Mouse (Mus musculus) frontal cortex, postnatal 25 days (tissue): ENCODE results near the gene Ccdc28a.

ENCODE experiments used
- DNase-seq, 2 experiments: peaks; one replicate each; pipeline ENCODE4 v3.0.0; 2022; ENCODE audit warnings: low spot score in 2 of 2

The Ccdc28a gene

DNA sequence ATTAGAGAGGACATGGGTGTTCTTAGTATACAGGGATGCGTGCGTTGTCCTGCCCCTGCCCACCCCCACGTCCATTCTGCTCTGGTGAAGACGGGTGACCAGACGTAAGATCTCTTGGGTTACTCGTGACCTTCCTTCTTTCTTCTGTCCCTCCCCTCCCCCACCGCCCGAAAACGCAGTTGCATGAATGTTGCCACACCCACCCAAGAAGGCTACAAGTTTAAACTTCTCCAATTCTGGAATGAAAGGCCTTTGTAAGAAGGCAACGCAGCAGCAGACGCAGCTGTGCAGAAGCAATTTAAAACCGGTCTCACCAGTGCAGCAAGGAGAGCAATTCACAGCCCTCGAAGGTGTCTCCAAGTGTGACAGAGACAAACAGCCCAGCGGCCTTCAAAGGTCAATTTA is 40.1 kb downstream of the Ccdc28a start:
- no peak for DNase-seq

DNA sequence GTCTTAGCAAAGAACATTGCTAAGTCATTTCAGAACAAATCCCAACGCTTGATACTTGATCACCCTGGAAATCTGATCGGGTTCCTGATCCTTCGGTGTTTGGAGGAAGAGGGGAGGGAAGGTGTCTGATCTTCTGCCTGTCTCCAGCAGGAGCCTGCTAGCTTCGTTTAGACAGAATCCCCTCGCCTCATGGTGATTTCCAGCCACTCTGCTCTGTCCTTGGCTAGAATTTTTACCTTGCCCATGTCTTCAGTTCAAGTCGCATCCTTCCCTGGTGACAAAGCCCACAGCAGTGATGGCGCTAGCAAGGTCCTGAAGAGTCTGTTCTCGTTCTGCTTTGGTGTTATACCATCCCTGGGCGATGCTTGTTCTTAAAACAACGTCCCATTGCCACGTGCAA is 40.6 kb downstream of the Ccdc28a start:
- DNase-seq = no peak

DNA sequence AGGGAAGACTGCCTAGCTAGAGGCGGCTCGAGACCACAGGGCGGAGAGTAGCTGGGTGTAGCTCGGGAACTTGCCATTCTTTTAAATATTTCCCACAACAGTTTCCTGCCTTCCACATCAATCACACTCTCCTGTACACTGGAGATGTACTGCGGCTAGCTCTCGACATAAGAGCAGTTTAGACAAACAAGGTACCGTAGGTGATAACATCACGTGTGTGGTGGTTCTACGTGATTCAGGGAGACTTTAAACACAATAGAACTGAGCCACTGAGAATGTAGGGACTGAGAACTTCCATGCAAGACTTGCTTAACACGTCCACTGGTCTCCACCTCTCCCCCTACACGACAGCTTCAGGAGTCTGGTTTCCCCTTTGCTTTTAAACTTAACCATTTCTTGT is 41.6 kb downstream of the Ccdc28a start:
- DNase-seq = no peak

- DNase-seq = no peak
Observed at GRCm38 (mm10) chr10:18191706-18192105, 43.1 kb downstream of the Ccdc28a start.

DNA sequence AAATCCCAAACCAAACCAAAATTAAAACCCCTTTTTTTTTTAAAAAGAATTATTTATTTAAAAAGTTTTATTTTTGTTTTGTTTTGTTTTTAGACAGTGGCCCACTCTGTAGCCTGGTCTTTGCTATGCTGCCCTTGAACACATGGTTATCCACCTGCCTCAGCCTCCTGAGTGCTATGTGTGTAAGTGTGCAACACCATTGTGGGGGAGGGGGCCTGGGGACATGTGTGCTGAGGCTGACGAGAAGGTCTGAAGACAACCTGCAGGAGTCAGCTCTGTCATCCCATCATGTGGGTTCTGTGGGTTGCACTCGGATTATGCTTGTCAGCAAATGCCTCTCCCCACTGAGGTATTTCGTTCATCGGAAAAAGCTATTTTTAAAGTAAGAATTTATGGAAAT is 45.3 kb downstream of the Ccdc28a start:
- DNase-seq = no peak

GRCm38 (mm10) chr10:18188564-18188963 is 46.2 kb downstream of the Ccdc28a start:
- no peak for DNase-seq

GRCm38 (mm10) chr10:18182246-18182645 is 52.6 kb downstream of the Ccdc28a start:
- DNase-seq = no peak

DNA sequence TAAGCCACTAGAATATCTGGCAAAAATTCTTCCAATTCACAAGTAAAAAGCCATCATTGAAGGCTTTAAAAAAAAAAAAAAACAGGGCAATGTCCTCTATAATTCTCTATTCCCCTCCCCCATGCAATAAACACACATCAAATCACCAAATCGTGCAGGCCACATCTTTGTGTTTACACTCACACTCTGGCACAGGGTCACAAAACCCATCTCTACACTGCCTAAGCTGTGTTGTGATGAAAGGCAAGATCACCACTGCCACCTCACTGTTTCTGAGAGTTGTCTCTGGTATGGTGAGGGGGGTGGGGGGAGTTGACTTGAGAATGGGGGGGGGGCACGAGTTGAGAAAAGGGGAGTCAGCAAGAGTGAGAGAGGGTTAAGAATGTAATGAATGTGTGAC is 57.5 kb downstream of the Ccdc28a start:
- no peak for DNase-seq

DNA sequence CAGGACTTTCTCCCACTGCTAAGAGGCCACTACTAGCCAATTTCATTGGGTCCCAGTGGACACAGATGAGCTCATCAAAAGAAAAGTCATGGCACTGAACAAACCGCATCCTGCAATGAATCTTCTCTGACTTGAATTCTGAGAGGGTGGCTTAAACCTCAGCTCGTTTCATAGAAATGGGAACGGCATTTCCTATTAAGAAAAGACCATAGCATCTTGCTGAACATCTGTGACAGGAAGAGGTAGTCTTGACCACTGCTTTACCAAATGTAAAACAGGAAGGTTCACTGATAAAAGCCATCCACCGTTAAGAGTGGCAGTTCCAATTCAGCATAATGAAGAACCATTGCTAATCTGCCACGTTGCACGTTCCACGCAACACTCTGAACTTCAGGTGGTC is 58.1 kb downstream of the Ccdc28a start:
- no peak for DNase-seq

- no peak for DNase-seq
Observed at GRCm38 (mm10) chr10:18175087-18175486, 59.7 kb downstream of the Ccdc28a start.
